Mouse (Mus musculus) hindbrain, embryonic 13.5 days (tissue): ENCODE measurements around the gene Patz1. TPM values are rescaled to one million over a fixed set of nuclear protein-coding genes. Genes with fewer than 3 reads are reported as not detected.

Experiments
- ATAC-seq: fragments of 200-750 bp; cut with Nextera tagmentation; 2 replicates; pipeline ENCODE4 v1.8.0; 2017; ENCODE audit warnings: moderate TSS enrichment; ENCODE audit not compliant: low FRiP score
- H3K27ac ChIP-seq: fragments of 300-500 bp; sonication (generic); 2 replicates; pipeline ENCODE4 v1.5.1; 2015; ENCODE audit warnings: inconsistent platforms, mild to moderate bottlenecking, moderate library complexity
- H3K27me3 ChIP-seq: fragments of 300-500 bp; sonication (generic); 2 replicates; pipeline ENCODE4 v1.6.1; 2015; ENCODE audit warnings: mild to moderate bottlenecking, inconsistent platforms
- H3K36me3 ChIP-seq: fragments of 300-500 bp; sonication (generic); 2 replicates; pipeline ENCODE4 v1.6.1; 2015; ENCODE audit warnings: mild to moderate bottlenecking, inconsistent platforms
- H3K4me1 ChIP-seq: fragments of 300-500 bp; sonication (generic); replicated peaks from 2 replicates; pipeline ENCODE4 v1.6.1; 2015; ENCODE audit warnings: inconsistent platforms
- H3K4me2 ChIP-seq: fragments of 300-500 bp; sonication (generic); 2 replicates; pipeline ENCODE4 v1.6.1; 2015; ENCODE audit warnings: inconsistent platforms, mild to moderate bottlenecking, moderate library complexity
- H3K4me3 ChIP-seq: fragments of 300-500 bp; sonication (generic); 2 replicates; pipeline ENCODE4 v1.5.1; 2015; ENCODE audit warnings: mild to moderate bottlenecking, inconsistent platforms
- H3K9ac ChIP-seq: fragments of 300-500 bp; sonication (generic); 2 replicates; pipeline ENCODE4 v1.6.1; 2015; ENCODE audit warnings: mild to moderate bottlenecking, inconsistent platforms
- H3K9me3 ChIP-seq: fragments of 300-500 bp; sonication (generic); 2 replicates; pipeline ENCODE4 v1.6.1; 2016; ENCODE audit warnings: inconsistent platforms
- WGBS: fragments of 180-500 bp; shearing (Covaris S2); methylation state at CpG from one replicate; pipeline ENCODE4 v1.1.7; 2015; 5-methylcytosine and 5-hydroxymethylcytosine counted together
- polyA plus RNA-seq: library from polyadenylated mRNA; unstranded; fragments of >200 nt; fragmentation: Nextera tagmentation; extraction: Ambion mirVana; gene quantifications from 2 replicates; pipeline ENCODE4 v1.2.1, GENCODE M21; 2015

Patz1 gene
- polyA plus RNA-seq, 1 experiment from 2014 or later, result 69.6 TPM

DNA sequence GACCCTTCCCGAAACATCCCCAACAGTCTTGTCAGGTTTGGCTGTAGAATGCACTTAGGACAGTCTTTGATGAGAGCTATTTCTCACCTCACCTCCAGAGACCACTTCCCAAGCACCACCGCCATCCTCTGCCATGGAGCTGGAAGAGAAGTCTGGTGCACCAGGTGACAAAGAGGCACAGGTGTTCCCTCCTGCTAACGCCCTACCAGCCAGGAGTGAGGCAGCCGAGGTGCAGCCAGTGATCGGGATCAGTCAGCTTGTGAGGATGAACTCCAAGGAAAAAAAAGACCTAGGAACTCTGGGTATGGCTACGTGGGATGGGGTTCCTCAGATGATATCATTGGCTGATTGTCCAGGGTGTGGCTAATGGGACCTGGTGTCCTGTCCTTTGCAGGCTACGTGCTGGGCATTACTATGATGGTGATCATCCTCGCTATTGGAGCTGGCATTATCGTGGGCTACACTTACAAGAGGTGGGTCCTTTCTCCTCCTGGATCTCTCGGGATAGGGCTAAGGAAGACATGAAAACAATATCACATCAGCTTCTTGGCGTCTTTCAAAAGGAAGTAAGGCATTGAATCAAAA is 44.5 kb downstream of the Patz1 start:
- Histone ChIP-seq H3K4me2 (no peak overlapping the region), H3K4me3 (no peak overlapping the region), H3K9me3 (no peaks in the 10 kb centered on the region), H3K27me3 (peaks cover 13% of the 10 kb centered on the region), H3K27ac (no peak overlapping the region), H3K36me3 (peaks cover 16% of the 10 kb centered on the region), H3K4me1 (peaks cover 60% of the 10 kb centered on the region), H3K9ac (no peak overlapping the region)
- whole genome bisulfite sequencing, result 89% methylated on average over 11 of the region's 11 CpGs
- ATAC-seq, result no peak

DNA sequence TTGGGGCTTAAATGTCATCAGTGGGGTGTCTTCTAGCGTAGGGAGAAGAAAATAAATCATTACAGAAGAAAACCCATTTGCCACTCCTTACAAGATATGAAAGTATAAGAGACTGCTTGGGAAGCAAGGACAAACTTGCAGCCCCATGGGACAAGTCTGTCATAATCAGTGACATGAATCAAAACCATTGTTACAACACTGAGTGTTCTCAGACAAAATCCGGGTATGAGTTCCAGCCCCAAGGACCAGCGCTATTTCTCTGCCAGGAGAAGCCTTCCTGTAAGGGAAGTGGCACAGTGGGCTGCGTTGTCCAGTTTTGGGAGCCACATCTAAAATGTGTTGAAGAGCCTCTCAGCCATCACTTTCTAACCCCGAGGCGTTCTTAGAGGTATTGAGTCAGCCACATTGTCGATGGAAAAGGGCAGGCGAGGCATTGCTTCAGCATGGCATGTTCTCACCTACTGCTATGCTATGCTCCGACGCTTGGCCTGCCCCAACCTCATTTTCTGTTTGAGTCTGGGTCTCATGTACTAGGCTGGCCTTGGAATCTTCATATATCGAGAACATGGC is 45.6 kb downstream of the Patz1 start:
- peaks cover 60% of the 10 kb centered on the region for H3K4me1 ChIP-seq
- no peak overlapping the region for H3K4me3 ChIP-seq
- 0 out of 2 replicates have a peak overlapping the region, but pooled peaks have one; percentile 35 for H3K9ac ChIP-seq
- whole genome bisulfite sequencing, result 90% methylated on average over 11 of the region's 11 CpGs
- H3K36me3 ChIP-seq, result peaks cover 16% of the 10 kb centered on the region
- peaks cover 13% of the 10 kb centered on the region for H3K27me3 ChIP-seq
- H3K27ac ChIP-seq, result no peak overlapping the region
- no peak overlapping the region for H3K4me2 ChIP-seq
- no peak for ATAC-seq
- no peaks in the 10 kb centered on the region for H3K9me3 ChIP-seq

DNA sequence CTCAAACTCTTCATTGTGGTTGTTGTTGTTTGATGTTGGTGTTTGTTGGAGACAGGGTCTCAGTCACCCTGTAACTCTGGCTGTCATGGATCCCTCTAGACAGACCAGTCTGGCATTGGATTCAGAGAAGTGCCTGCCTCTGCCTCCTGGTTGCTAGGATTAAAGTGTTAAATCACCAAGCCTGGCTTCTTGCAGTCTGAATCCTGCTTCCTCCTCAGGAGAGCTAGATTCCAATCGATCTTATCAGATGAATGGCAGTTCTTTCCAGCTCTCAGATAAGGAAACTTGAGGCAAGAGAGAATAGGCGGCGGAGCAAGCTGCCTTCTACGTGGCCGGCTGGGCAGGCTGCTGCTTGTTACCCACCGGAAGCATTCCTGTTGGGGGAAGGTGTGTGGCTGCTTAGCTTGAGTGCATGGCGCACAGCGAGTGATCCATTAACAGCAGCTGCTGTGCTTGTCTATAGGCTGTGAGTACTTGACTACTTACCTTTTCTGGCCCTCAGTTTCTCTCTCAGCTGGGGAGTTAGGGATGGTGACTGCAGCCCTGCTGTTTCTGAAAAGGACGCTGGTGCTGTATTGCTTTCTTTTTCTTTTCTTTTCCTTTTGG is 46.1 kb downstream of the Patz1 start:
- Histone ChIP-seq H3K27ac (no peak overlapping the region), H3K4me3 (no peak overlapping the region), H3K36me3 (peaks cover 16% of the 10 kb centered on the region), H3K9me3 (no peaks in the 10 kb centered on the region), H3K4me1 (peaks cover 60% of the 10 kb centered on the region), H3K27me3 (peaks cover 13% of the 10 kb centered on the region), H3K9ac (0 out of 2 replicates have a peak overlapping the region, but pooled peaks have one; percentile 35), H3K4me2 (no peak overlapping the region)
- WGBS, result 37% methylated on average over 9 of the region's 9 CpGs
- ATAC-seq, result no peak

DNA sequence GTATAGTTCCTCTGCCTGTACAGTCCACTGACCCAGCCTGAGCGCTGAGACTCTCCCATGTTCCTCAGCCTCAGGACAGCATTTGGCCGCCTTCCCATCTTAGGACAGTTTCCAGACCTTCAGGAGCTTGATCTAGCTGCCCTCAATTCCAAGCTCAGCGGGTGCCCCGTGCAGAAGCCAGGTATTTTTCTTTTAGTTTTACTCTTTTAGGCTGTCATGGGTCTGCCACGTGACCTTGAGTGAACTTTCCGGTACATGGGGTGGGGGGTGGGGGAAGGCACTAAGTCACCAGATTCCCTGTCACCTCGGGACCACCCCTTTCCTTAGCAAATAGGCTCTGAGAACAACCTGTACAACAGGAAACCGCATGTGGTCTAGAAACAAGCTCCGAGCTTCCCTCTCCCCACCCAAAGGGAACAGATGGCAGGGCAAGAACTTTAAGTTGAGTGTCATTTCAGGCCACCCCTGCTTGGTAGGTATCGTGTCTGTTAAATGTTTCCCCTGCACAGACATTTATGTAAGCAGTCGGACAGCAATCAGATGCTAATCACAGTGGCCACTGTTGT is 47.1 kb downstream of the Patz1 start:
- 49% methylated on average over 11 of the region's 11 CpGs for WGBS
- H3K9me3 ChIP-seq, result no peaks in the 10 kb centered on the region
- H3K36me3 ChIP-seq, result peaks cover 16% of the 10 kb centered on the region
- no peak for ATAC-seq
- H3K4me3 ChIP-seq, result no peak overlapping the region
- peaks cover 13% of the 10 kb centered on the region for H3K27me3 ChIP-seq
- H3K9ac ChIP-seq, result no peak overlapping the region
- peaks cover 53% of the 10 kb centered on the region for H3K4me1 ChIP-seq
- no peak overlapping the region for H3K27ac ChIP-seq
- H3K4me2 ChIP-seq, result no peak overlapping the region

- Histone ChIP-seq H3K27ac (0 out of 2 replicates have a peak overlapping the region, but pooled peaks have one; percentile 82), H3K4me2 (no peak overlapping the region), H3K9me3 (no peaks in the 10 kb centered on the region), H3K36me3 (peaks cover 23% of the 10 kb centered on the region), H3K4me1 (peaks cover 48% of the 10 kb centered on the region), H3K4me3 (no peak overlapping the region), H3K9ac (no peak overlapping the region), H3K27me3 (peaks cover 13% of the 10 kb centered on the region)
- WGBS, result 79% methylated on average over 3 of the region's 3 CpGs
- ATAC-seq, result no peak
Measured at GRCm38 (mm10) chr11:3336602-3337001, 47.9 kb downstream of the Patz1 start.

DNA sequence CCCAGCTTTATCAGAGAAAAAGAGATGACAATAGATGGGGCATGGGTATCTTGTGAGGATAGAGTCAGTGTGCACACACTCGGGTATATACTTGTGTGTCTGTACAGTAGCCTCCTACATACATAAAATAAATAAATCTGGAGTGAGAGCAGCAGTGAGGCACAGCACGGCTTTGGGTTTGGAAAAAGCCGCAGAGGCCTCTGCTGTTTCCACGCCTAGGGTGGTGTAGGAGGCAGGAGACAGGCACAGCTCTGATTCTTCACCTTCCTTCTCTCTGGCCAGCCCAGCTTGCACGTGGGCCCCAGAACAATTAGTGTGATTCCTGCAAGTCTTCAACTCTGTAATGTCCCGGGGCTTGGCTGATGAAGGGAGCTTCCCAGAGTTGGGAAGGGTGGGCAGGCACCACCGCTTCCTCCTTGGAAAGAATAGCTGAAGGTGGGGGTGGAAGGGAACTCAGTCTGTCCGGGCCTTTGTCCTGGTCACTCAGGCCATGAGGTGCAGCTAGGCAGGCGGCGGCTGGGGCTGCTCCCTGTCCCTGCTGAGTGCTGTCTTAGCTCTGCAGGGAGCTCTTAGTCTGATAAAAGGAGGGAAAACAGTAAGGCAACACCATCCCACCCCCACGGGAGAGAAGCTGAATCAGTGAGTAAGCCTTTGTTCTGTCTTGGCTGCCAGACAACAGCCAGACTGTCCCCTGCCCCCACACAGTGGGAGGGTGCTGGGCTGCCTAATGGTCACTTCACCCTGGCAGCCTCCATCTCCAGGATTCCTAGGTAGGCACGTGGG is 48.7 kb downstream of the Patz1 start:
- 3% methylated on average over 12 of the region's 12 CpGs for WGBS
- peak overlapping the region; percentile 62 for H3K9ac ChIP-seq
- H3K27ac ChIP-seq, result peak overlapping the region; percentile 82
- H3K4me2 ChIP-seq, result 0 out of 2 replicates have a peak overlapping the region, but pooled peaks have one; percentile 8
- peak; percentile 67 for ATAC-seq
- H3K4me1 ChIP-seq, result peaks cover 45% of the 10 kb centered on the region
- H3K9me3 ChIP-seq, result no peaks in the 10 kb centered on the region
- H3K27me3 ChIP-seq, result peaks cover 13% of the 10 kb centered on the region
- peaks cover 30% of the 10 kb centered on the region for H3K36me3 ChIP-seq
- H3K4me3 ChIP-seq, result no peak overlapping the region

DNA sequence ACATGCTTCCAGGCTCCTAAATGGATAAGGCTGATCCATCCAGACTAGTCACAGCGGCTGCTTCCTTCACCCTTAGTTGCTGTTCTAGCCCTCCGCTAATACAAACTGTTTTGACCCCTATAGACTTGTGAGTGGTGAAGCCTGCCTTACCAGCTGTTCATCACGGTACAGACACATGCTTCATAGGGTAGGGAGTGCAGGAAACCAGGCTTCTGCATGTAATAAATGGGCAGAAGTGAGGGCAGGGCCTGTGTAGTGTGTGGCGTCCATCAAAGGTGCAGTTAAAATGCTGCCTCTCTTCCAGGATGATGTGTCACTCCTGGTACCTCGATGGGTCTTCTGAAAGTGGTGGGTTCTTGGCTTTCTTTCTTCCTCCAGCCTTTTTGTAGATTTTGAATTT is 49.3 kb downstream of the Patz1 start:
- Histone ChIP-seq H3K27me3 (peaks cover 12% of the 10 kb centered on the region), H3K9ac (peak overlapping the region; percentile 62), H3K4me2 (no peak overlapping the region), H3K27ac (peak overlapping the region; percentile 82), H3K4me1 (peaks cover 39% of the 10 kb centered on the region), H3K9me3 (no peaks in the 10 kb centered on the region), H3K4me3 (no peak overlapping the region), H3K36me3 (peaks cover 36% of the 10 kb centered on the region)
- ATAC-seq, result no peak; the same call in 1 of the 2 replicates
- 37% methylated on average over 5 of the region's 5 CpGs for WGBS

DNA sequence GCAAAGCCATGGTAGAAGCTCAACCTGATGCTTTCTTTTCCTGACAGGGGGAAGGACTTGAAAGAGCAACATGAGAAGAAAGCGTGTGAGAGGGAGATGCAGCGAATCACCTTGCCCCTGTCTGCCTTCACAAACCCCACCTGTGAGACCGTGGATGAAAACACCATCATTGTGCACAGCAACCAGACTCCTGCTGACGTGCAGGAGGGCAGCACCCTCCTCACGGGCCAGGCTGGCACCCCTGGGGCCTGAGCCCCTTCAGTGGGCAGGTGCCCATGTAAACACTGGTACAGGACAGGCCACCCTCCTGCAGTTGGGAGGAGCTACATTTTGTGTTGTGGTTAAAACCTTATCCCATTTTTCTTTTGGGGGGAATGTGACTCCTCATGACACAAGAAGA is 52.8 kb downstream of the Patz1 start:
- Histone ChIP-seq H3K9me3 (no peaks in the 10 kb centered on the region), H3K27me3 (no peaks in the 10 kb centered on the region), H3K36me3 (peaks cover 54% of the 10 kb centered on the region), H3K9ac (no peak overlapping the region), H3K4me2 (no peak overlapping the region), H3K27ac (0 out of 2 replicates have a peak overlapping the region, but pooled peaks have one; percentile 0), H3K4me3 (no peak overlapping the region), H3K4me1 (peaks cover 16% of the 10 kb centered on the region)
- 83% methylated on average over 5 of the region's 5 CpGs for WGBS
- no peak for ATAC-seq

DNA sequence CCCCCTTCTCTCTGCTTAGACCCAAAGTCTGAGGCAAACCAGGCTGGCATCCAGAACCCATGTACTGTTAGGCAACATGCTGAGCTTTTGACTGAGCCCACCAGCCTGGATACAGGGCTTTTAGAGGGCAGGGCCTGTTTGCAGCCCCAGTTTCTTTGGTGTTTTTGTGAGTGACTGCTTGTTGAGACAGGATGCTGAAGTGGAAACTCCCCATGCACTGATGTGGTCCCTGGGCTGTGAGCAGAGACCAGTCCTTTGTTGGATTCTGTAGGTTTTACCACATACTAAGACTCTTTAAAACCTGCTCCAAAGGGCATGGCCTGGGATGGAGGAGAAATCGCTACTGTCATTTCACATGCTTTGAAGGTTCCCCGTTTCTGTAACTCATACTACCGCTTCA is 56.2 kb downstream of the Patz1 start:
- no peaks in the 10 kb centered on the region for H3K27me3 ChIP-seq
- H3K4me2 ChIP-seq, result no peak overlapping the region
- H3K9ac ChIP-seq, result no peak overlapping the region
- peaks cover 13% of the 10 kb centered on the region for H3K4me1 ChIP-seq
- ATAC-seq, result no peak
- peaks cover 81% of the 10 kb centered on the region for H3K36me3 ChIP-seq
- 83% methylated on average over 3 of the region's 3 CpGs for WGBS
- no peak overlapping the region for H3K4me3 ChIP-seq
- H3K9me3 ChIP-seq, result no peaks in the 10 kb centered on the region
- H3K27ac ChIP-seq, result no peak overlapping the region

DNA sequence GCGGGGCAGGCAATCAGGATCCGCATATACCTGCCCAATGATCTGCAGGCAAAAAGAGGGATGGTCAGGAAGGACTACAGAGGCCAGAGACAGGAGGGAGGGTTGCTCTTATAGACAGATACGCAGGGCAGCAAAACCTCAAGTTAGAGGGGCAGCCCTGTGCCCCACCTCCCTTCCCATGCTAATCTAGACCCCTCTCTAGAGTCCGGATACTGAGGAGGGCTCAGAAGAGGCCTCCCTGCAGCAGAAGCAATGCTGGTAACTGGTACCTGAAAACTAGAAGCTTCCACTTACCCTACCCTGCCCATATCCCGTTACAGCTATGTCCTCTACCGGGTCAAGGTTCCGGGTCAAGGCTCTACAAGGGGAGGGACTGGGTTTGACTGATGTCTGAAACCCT is 57.7 kb downstream of the Patz1 start:
- Histone ChIP-seq H3K27me3 (no peaks in the 10 kb centered on the region), H3K9ac (no peak overlapping the region), H3K36me3 (peaks cover 90% of the 10 kb centered on the region), H3K4me2 (no peak overlapping the region), H3K9me3 (no peaks in the 10 kb centered on the region), H3K4me1 (peaks cover 13% of the 10 kb centered on the region), H3K4me3 (no peak overlapping the region), H3K27ac (no peak overlapping the region)
- WGBS, result 94% methylated on average over 7 of the region's 7 CpGs
- no peak for ATAC-seq

- Histone ChIP-seq H3K9me3 (no peaks in the 10 kb centered on the region), H3K9ac (no peak overlapping the region), H3K36me3 (peaks cover 89% of the 10 kb centered on the region), H3K27ac (peak overlapping the region; percentile 18; the same call in 1 of the 2 replicates), H3K27me3 (no peaks in the 10 kb centered on the region), H3K4me2 (no peak overlapping the region), H3K4me3 (no peak overlapping the region), H3K4me1 (peaks cover 13% of the 10 kb centered on the region)
- ATAC-seq, result peak; percentile 81
- 61% methylated on average over 12 of the region's 12 CpGs for WGBS
Measured at GRCm38 (mm10) chr11:3347091-3347834, 58.6 kb downstream of the Patz1 start.
